Mouse (Mus musculus) adrenal gland, adult 18-20 months (tissue): Measurements from ENCODE around the gene Prdm5. TPM values are rescaled to one million over a fixed set of nuclear protein-coding genes. Genes with fewer than 3 reads are reported as not detected.

Experiments used
- DNase-seq, 2 experiments: peaks; one replicate each; pipeline ENCODE4 v3.0.0; 2021 to 2022; ENCODE audit warnings: low spot score in 2 of 2
- total RNA-seq, 2 experiments: library from RNA; stranded (reverse); gene quantifications; 1 replicate in 1 of 2; 2 replicates in 1 of 2; pipeline ENCODE4 v1.2.3; 2021

Prdm5 gene
- total RNA-seq, 2 experiments from 2014 or later = 10.9 to 13.8 TPM

- no peak for DNase-seq
Measured at GRCm38 (mm10) chr6:65828656-65829055, 49.9 kb downstream of the Prdm5 start.

- DNase-seq = no peak
Measured at GRCm38 (mm10) chr6:65831443-65831842, 52.7 kb downstream of the Prdm5 start.

GRCm38 (mm10) chr6:65834013-65834412 lies 55.2 kb downstream of the Prdm5 start:
- DNase-seq = no peak

GRCm38 (mm10) chr6:65842579-65842978 lies 63.8 kb downstream of the Prdm5 start:
- no peak for DNase-seq

- DNase-seq = no peak
Measured at GRCm38 (mm10) chr6:65849127-65849526, 70.3 kb downstream of the Prdm5 start.

GRCm38 (mm10) chr6:65849687-65850086 lies 70.9 kb downstream of the Prdm5 start:
- DNase-seq = no peak

GRCm38 (mm10) chr6:65850221-65850620 lies 71.4 kb downstream of the Prdm5 start:
- no peak for DNase-seq

GRCm38 (mm10) chr6:65854020-65854419 lies 75.2 kb downstream of the Prdm5 start:
- DNase-seq = no peak

GRCm38 (mm10) chr6:65854585-65854984 lies 75.8 kb downstream of the Prdm5 start:
- no peak for DNase-seq

GRCm38 (mm10) chr6:65860609-65861008 lies 81.8 kb downstream of the Prdm5 start:
- no peak for DNase-seq

- no peak for DNase-seq
Measured at GRCm38 (mm10) chr6:65862836-65863235, 84.0 kb downstream of the Prdm5 start.

GRCm38 (mm10) chr6:65864233-65864632 lies 85.4 kb downstream of the Prdm5 start:
- DNase-seq = no peak

- no peak for DNase-seq
Measured at GRCm38 (mm10) chr6:65864919-65865318, 86.1 kb downstream of the Prdm5 start.

GRCm38 (mm10) chr6:65865861-65866260 lies 87.1 kb downstream of the Prdm5 start:
- no peak for DNase-seq

- no peak for DNase-seq
Measured at GRCm38 (mm10) chr6:65871754-65872278, 93.0 kb downstream of the Prdm5 start.

- DNase-seq = no peak
Measured at GRCm38 (mm10) chr6:65878300-65878699, 99.5 kb downstream of the Prdm5 start.

GRCm38 (mm10) chr6:65888835-65889234 lies 110.0 kb downstream of the Prdm5 start:
- no peak for DNase-seq

- DNase-seq = no peak
Measured at GRCm38 (mm10) chr6:65892045-65892660, 113.4 kb downstream of the Prdm5 start.

GRCm38 (mm10) chr6:65906657-65907182 lies 127.9 kb downstream of the Prdm5 start:
- DNase-seq = no peak

- no peak for DNase-seq
Measured at GRCm38 (mm10) chr6:65915421-65915820, 136.6 kb downstream of the Prdm5 start.

GRCm38 (mm10) chr6:65921703-65922102 lies 142.9 kb downstream of the Prdm5 start:
- DNase-seq = no peak

- DNase-seq = no peak
Measured at GRCm38 (mm10) chr6:65923501-65924084, 144.8 kb downstream of the Prdm5 start.
